Mouse (Mus musculus) cortical plate, adult 2 months (tissue): Measurements from ENCODE around the gene Clmn. TPM values are rescaled to one million over a fixed set of nuclear protein-coding genes. Genes with fewer than 3 reads are reported as not detected.
"Not testable (repeated sequence)": the region's sequence is repeated elsewhere in the genome, so short reads cannot be mapped to it uniquely, and the experiment has no call there.

ENCODE experiments used
- H3K27ac ChIP-seq: fragments of 200-500 bp; 2 replicates; pipeline ENCODE4 v1.5.1; 2012; ENCODE audit warnings: low read length, control low read depth, inconsistent platforms; ENCODE audit not compliant: insufficient read depth
- H3K4me1 ChIP-seq: fragments of 200-500 bp; 2 replicates; pipeline ENCODE4 v1.6.1; 2011; ENCODE audit warnings: low read length; ENCODE audit not compliant: control insufficient read depth, insufficient read depth
- H3K4me3 ChIP-seq: fragments of 200-500 bp; 2 replicates; pipeline ENCODE4 v1.5.1; 2011; ENCODE audit warnings: mild to moderate bottlenecking, low read length, control low read depth; ENCODE audit not compliant: insufficient read depth
- CTCF ChIP-seq: fragments of 200-500 bp; IDR thresholded peaks from 2 replicates; pipeline ENCODE4 v1.5.1; 2011; ENCODE audit warnings: mild to moderate bottlenecking, control low read depth, low read length; ENCODE audit not compliant: insufficient read depth; ENCODE audit errors: extremely low read depth
- POLR2A ChIP-seq: fragments of 200-500 bp; IDR thresholded peaks from 2 replicates; pipeline ENCODE4 v1.6.1; 2011; ENCODE audit warnings: mild to moderate bottlenecking, low read length, control low read depth; ENCODE audit not compliant: insufficient read depth; ENCODE audit errors: extremely low read depth
- polyA plus RNA-seq: library from polyadenylated mRNA; depleted of rRNA; stranded (reverse); fragments of >200 nt; gene quantifications from 2 replicates; pipeline ENCODE4 v1.2.3, GENCODE M21; 2012; rRNA removed

Gene Clmn
- polyA plus RNA-seq, 1 experiment: 20.6 TPM

DNA sequence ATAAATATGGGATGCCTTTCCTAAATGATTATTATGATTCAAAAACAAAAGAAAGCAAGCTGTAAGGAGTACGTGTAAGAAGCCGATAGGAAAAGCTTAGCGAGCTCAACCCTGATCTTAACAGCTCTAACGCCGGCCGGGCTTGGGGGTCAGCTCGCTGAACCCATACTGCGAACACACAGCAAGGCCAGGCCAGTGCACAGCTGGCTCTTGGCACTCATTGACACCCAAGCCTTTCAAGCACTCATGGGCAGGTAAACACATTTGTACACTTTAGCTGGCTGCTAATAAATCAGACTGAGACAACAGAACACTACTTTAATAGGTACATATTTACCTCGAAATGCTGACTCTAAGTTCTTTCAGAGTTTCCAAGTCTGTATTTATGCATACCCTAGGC lies 126.4 kb downstream of the Clmn start:
- no peak overlapping the region for H3K27ac ChIP-seq
- H3K4me1 ChIP-seq: peaks cover 13% of the 10 kb centered on the region
- TF ChIP-seq POLR2A: no peak
- no peak for TF ChIP-seq CTCF
- no peak overlapping the region for H3K4me3 ChIP-seq

DNA sequence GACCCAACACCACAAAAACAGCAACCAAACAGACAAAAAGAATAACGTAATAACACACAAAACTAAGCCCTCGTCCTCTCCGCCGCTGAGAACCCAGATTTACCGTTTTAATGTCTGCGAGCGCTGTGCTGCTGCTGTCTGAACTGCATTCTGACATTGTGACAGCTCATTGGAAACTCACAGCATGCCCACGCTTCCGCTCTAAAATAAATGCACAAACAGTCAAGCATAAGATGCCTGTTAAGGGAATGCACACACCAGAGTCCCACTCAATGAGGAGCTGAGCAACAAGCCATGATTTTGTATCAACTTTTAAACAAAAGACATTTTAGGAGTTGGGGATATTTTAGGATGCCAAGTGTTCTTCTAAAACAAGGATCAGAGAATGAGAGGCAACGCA lies 127.2 kb downstream of the Clmn start:
- TF ChIP-seq CTCF (no peak), POLR2A (no peak)
- Histone ChIP-seq H3K4me3 (no peak overlapping the region), H3K27ac (no peak overlapping the region), H3K4me1 (peaks cover 11% of the 10 kb centered on the region)

DNA sequence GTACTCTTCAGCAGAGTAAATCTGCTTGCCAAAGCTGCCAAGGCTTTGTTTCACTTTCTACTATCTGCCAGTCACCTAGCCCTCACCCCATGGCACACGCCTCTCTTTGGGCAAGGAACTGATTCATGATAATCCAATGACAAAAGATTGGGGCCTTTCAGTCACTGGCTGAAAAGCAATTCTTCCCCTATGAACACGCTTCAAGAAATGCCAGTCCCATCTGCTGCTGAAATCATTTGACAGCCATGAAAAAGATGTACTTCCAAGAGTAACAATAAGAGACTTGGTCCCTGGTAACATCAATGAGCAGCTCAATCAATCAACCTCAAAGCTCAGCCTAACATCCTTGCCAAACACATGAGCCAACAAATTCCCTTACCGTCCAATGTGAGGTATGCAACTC lies 128.9 kb downstream of the Clmn start:
- H3K27ac ChIP-seq: no peak overlapping the region
- no peak for TF ChIP-seq CTCF
- no peak for TF ChIP-seq POLR2A
- peaks cover 11% of the 10 kb centered on the region for H3K4me1 ChIP-seq
- H3K4me3 ChIP-seq: no peak overlapping the region

DNA sequence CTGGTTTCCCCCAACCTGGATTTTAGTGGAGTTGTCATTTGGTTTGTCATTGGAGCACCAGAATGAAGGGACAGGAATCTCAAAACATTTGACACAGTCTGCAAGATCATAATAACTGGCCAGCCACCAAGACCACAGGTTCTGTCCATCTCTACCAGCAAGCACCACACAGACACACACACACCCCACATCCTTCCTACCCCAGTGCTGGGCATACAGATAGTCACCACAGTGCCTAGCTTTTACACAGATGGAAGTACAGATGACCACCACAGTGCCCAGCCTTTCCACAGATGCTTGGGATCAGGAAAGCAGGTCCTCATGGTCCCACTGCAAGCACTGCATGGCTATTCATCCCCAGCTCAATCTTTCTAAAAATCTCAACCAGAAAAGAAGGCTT lies 131.7 kb downstream of the Clmn start:
- H3K4me1 ChIP-seq: peaks cover 2% of the 10 kb centered on the region; the same call in 1 of the 2 replicates
- H3K4me3 ChIP-seq: no peak overlapping the region
- no peak overlapping the region for H3K27ac ChIP-seq
- no peak for TF ChIP-seq CTCF
- no peak for TF ChIP-seq POLR2A

GRCm38 (mm10) chr12:104731782-104732181 lies 133.1 kb downstream of the Clmn start:
- no peak for TF ChIP-seq CTCF
- no peak for TF ChIP-seq POLR2A
- Histone ChIP-seq H3K27ac (no peak overlapping the region), H3K4me3 (no peak overlapping the region), H3K4me1 (no peaks in the 10 kb centered on the region; the same call in 1 of the 2 replicates)

DNA sequence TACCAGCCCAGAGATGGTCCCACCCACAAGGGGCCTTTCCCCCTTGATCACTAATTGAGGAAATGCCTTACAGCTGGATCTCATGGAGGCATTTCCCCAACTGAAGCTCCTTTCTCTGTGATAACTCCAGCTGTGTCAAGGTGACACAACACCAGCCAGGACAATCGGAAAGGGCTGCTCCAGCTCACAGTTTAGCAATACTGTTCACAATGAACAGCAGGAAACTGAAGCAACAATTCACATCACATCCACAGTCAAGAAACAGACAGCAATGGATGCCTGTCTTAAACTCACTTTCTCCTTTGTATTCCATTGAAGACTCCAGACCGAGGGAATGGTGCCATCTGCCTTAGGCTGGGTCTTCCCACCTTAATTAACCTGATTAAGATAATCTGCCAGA lies 138.4 kb downstream of the Clmn start:
- H3K27ac ChIP-seq, H3K4me1 ChIP-seq, H3K4me3 ChIP-seq: not testable (repeated sequence)

- TF ChIP-seq CTCF (no peak), POLR2A (no peak)
- H3K4me1 ChIP-seq: no peaks in the 10 kb centered on the region
- H3K4me3 ChIP-seq: no peak overlapping the region
- no peak overlapping the region for H3K27ac ChIP-seq
Observed at GRCm38 (mm10) chr12:104722056-104722455, 142.8 kb downstream of the Clmn start.

GRCm38 (mm10) chr12:104721011-104721410 lies 143.9 kb downstream of the Clmn start:
- TF ChIP-seq CTCF (no peak), POLR2A (no peak)
- no peak overlapping the region for H3K27ac ChIP-seq

GRCm38 (mm10) chr12:104718956-104719355 lies 145.9 kb downstream of the Clmn start:
- no peak overlapping the region for H3K27ac ChIP-seq
- H3K4me3 ChIP-seq: no peak overlapping the region
- TF ChIP-seq CTCF (no peak), POLR2A (no peak)
- H3K4me1 ChIP-seq: no peaks in the 10 kb centered on the region

More at GRCm38 (mm10) chr12:104721011-104721410, 143.9 kb downstream of the Clmn start:
- no peak overlapping the region for H3K4me3 ChIP-seq
- no peaks in the 10 kb centered on the region for H3K4me1 ChIP-seq

GRCm38 (mm10) chr12:104716409-104716808 lies 148.5 kb downstream of the Clmn start:
- H3K4me1 ChIP-seq: no peaks in the 10 kb centered on the region
- TF ChIP-seq POLR2A: no peak
- no peak for TF ChIP-seq CTCF
- no peak overlapping the region for H3K27ac ChIP-seq
- H3K4me3 ChIP-seq: no peak overlapping the region

- TF ChIP-seq POLR2A: no peak
- TF ChIP-seq CTCF: no peak
- Histone ChIP-seq H3K4me3 (no peak overlapping the region), H3K4me1 (no peaks in the 10 kb centered on the region), H3K27ac (no peak overlapping the region)
Observed at GRCm38 (mm10) chr12:104715453-104715852, 149.4 kb downstream of the Clmn start.

Other genes with a start within 250 kb of the Clmn start
- 19.9 and 20.3 TPM in 2 replicates for gene Dicer1, start 113.1 kb downstream of the Clmn start, polyA plus RNA-seq
- gene Syne3, start 144.7 kb upstream of the Clmn start, polyA plus RNA-seq: 0.68 and 0.90 TPM in 2 replicates
- gene Glrx5, start 167.6 kb upstream of the Clmn start, polyA plus RNA-seq: 64.3 and 69.7 TPM in 2 replicates